Mouse (Mus musculus): Measurements from ENCODE around the gene Alkbh1.

GRCm38 (mm10) chr12:87419974-87420485 is 23.8 kb downstream of the Alkbh1 start:
- no peak for TF ChIP-seq POLR2A (IDR thresholded peaks at IDR 0.05; ENCODE audit: insufficient read depth, low read depth, low read length)
- no peak for TF ChIP-seq CTCF (IDR thresholded peaks at IDR 0.05; ENCODE audit: insufficient read depth, low read depth, low read length)

Measured in olfactory bulb, adult 2 months (tissue).